18 mouse cellular contexts compared by ENCODE assay signal in genomic region chr13:99409216-99409615, GRCm38 (mm10).
"Had no signal": no experiment of that assay in that cellular context is flagged by ENCODE, and none has a peak within 500 bp of the region (broad histone marks: within the 10 kb centered on the region; RNA-seq: fewer than 3 reads in every experiment).

No protein-coding gene starts in this region.

- ATAC-seq: intestine, postnatal 0 days; liver, embryonic 12.5 days had no signal

- H3K4me1 ChIP-seq: liver, embryonic 12.5 days had no signal

- DNase-seq: kidney, adult 8-10 months; kidney, postnatal 36 days; layer of hippocampus, adult 9-11 months; layer of hippocampus, postnatal 36 days; left cerebral cortex, postnatal 4 days; lung, postnatal 14 days; thymus, adult 2 months; thymus, postnatal 25 days had no signal

- H3K4me2 ChIP-seq: limb, embryonic 15.5 days; liver, embryonic 12.5 days; lung, embryonic 15.5 days; midbrain, embryonic 12.5 days; neural tube, embryonic 12.5 days; stomach, embryonic 15.5 days had no signal

- H3K4me3 ChIP-seq: limb, embryonic 15.5 days; liver, embryonic 12.5 days; lung, embryonic 15.5 days; megakaryocyte, embryonic 14.5 days; midbrain, embryonic 12.5 days; neural tube, embryonic 12.5 days; stomach, embryonic 15.5 days had no signal

- H3K9ac ChIP-seq: limb, embryonic 15.5 days; liver, embryonic 12.5 days; lung, embryonic 15.5 days; midbrain, embryonic 12.5 days; neural tube, embryonic 12.5 days; stomach, embryonic 15.5 days had no signal

- H3K9me3 ChIP-seq: limb, embryonic 15.5 days; liver, embryonic 12.5 days; lung, embryonic 15.5 days; megakaryocyte, embryonic 14.5 days; midbrain, embryonic 12.5 days; neural tube, embryonic 12.5 days; stomach, embryonic 15.5 days had no signal

- H3K27me3 ChIP-seq: limb, embryonic 15.5 days; liver, embryonic 12.5 days; lung, embryonic 15.5 days; megakaryocyte, embryonic 14.5 days; midbrain, embryonic 12.5 days; neural tube, embryonic 12.5 days; stomach, embryonic 15.5 days had no signal

- H3K27ac ChIP-seq: kidney, postnatal 0 days; limb, embryonic 15.5 days; liver, embryonic 12.5 days; lung, embryonic 15.5 days; macrophage; midbrain, embryonic 12.5 days; neural tube, embryonic 12.5 days; stomach, embryonic 15.5 days had no signal
